Mouse (Mus musculus): Measurements from ENCODE around the gene Inka1.

The Inka1 gene

GRCm38 (mm10) chr9:107984052-107984753, 1.5 kb downstream of the Inka1 start:
- DNase-seq (ENCODE audit: inconsistent age in 2 of 2, low spot score in 1 of 2), result peak in 1 of 2 experiments; percentile 52

GRCm38 (mm10) chr9:107983421-107983890, 2.2 kb downstream of the Inka1 start:
- peak; percentile 81 for DNase-seq (ENCODE audit: inconsistent age in 2 of 2, low spot score in 1 of 2)

- DNase-seq (ENCODE audit: inconsistent age in 2 of 2, low spot score in 1 of 2), result peak; percentile 68 to 75
Observed at GRCm38 (mm10) chr9:107982681-107983346, 2.9 kb downstream of the Inka1 start, which contains the start of gene Gm20661. Gm20661 (plus strand) TSS chr9:107983058.

- DNase-seq (ENCODE audit: inconsistent age in 2 of 2, low spot score in 1 of 2), result no peak
Observed at GRCm38 (mm10) chr9:107981684-107982605, 3.7 kb downstream of the Inka1 start.

GRCm38 (mm10) chr9:107978815-107979214, 6.9 kb downstream of the Inka1 start:
- DNase-seq (ENCODE audit: inconsistent age in 2 of 2, low spot score in 1 of 2), result no peak

GRCm38 (mm10) chr9:107975399-107976386, 10.0 kb downstream of the Inka1 start, which contains the start of gene Uba7:
Uba7 (plus strand) TSS chr9:107975505.
- DNase-seq (ENCODE audit: inconsistent age in 2 of 2, low spot score in 1 of 2), result peak in 1 of 2 experiments; percentile 74

- no peak for DNase-seq (ENCODE audit: inconsistent age in 2 of 2, low spot score in 1 of 2)
Observed at GRCm38 (mm10) chr9:107974491-107975171, 11.0 kb downstream of the Inka1 start.

- DNase-seq (ENCODE audit: inconsistent age in 2 of 2, low spot score in 1 of 2), result peak in 1 of 2 experiments; percentile 22
Observed at GRCm38 (mm10) chr9:107971690-107972541, 13.8 kb downstream of the Inka1 start.

- peak in 1 of 2 experiments; percentile 18 for DNase-seq (ENCODE audit: inconsistent age in 2 of 2, low spot score in 1 of 2)
Observed at GRCm38 (mm10) chr9:107970311-107970710, 15.4 kb downstream of the Inka1 start.

- DNase-seq (ENCODE audit: inconsistent age in 2 of 2, low spot score in 1 of 2), result no peak
Observed at GRCm38 (mm10) chr9:107968531-107968930, 17.1 kb downstream of the Inka1 start.

- DNase-seq (ENCODE audit: inconsistent age in 2 of 2, low spot score in 1 of 2), result peak in 1 of 2 experiments; percentile 23
Observed at GRCm38 (mm10) chr9:107967437-107967836, 18.2 kb downstream of the Inka1 start.

GRCm38 (mm10) chr9:107966676-107967075, 19.0 kb downstream of the Inka1 start:
- peak in 1 of 2 experiments; percentile 16 for DNase-seq (ENCODE audit: inconsistent age in 2 of 2, low spot score in 1 of 2)

- DNase-seq (ENCODE audit: inconsistent age in 2 of 2, low spot score in 1 of 2), result peak in 1 of 2 experiments; percentile 25
Observed at GRCm38 (mm10) chr9:107964681-107965080, 21.0 kb downstream of the Inka1 start.

- DNase-seq (ENCODE audit: inconsistent age in 2 of 2, low spot score in 1 of 2), result peak; percentile 84 to 94
Observed at GRCm38 (mm10) chr9:107963700-107964099, 22.0 kb downstream of the Inka1 start.

- DNase-seq (ENCODE audit: inconsistent age in 2 of 2, low spot score in 1 of 2), result peak in 1 of 2 experiments; percentile 40
Observed at GRCm38 (mm10) chr9:107962916-107963315, 22.8 kb downstream of the Inka1 start.

- peak in 1 of 2 experiments; percentile 74 for DNase-seq (ENCODE audit: inconsistent age in 2 of 2, low spot score in 1 of 2)
Observed at GRCm38 (mm10) chr9:107961881-107962280, 23.8 kb downstream of the Inka1 start.

GRCm38 (mm10) chr9:107961351-107961762, 24.3 kb downstream of the Inka1 start:
- DNase-seq (ENCODE audit: inconsistent age in 2 of 2, low spot score in 1 of 2), result peak in 1 of 2 experiments; percentile 33

GRCm38 (mm10) chr9:107960928-107961327, 24.8 kb downstream of the Inka1 start:
- peak in 1 of 2 experiments; percentile 34 for DNase-seq (ENCODE audit: inconsistent age in 2 of 2, low spot score in 1 of 2)

Data from adrenal gland, adult (tissue).